Mouse (Mus musculus) midbrain, embryonic 12.5 days (tissue): ENCODE measurements at regions not wholly inside any gene's neighbourhood (a gene's known extent, or its start where the extent isn't known, plus 50 kb on each side); places are given as distances from the start of the nearest gene placed in this dataset.

Source experiments
- ATAC-seq: fragments of 200-750 bp; cut with Nextera tagmentation; 2 replicates; pipeline ENCODE4 v1.8.0; 2017; ENCODE audit warnings: low read depth, moderate TSS enrichment, moderate library complexity; ENCODE audit not compliant: low FRiP score
- H3K27ac ChIP-seq: fragments of 300-500 bp; sonication (generic); replicated peaks from 2 replicates; pipeline ENCODE4 v1.5.1; 2016; ENCODE audit warnings: mild to moderate bottlenecking
- H3K27me3 ChIP-seq: fragments of 300-500 bp; sonication (generic); 2 replicates; pipeline ENCODE4 v1.6.1; 2016; ENCODE audit warnings: mild to moderate bottlenecking
- H3K36me3 ChIP-seq: fragments of 300-500 bp; sonication (generic); 2 replicates; pipeline ENCODE4 v1.6.1; 2016
- H3K4me1 ChIP-seq: fragments of 300-500 bp; sonication (generic); 2 replicates; pipeline ENCODE4 v1.6.1; 2016
- H3K4me2 ChIP-seq: fragments of 300-500 bp; sonication (generic); replicated peaks from 2 replicates; pipeline ENCODE4 v1.6.1; 2016; ENCODE audit warnings: mild to moderate bottlenecking, moderate library complexity
- H3K4me3 ChIP-seq: fragments of 300-500 bp; sonication (generic); 2 replicates; pipeline ENCODE4 v1.5.1; 2016; ENCODE audit warnings: mild to moderate bottlenecking
- H3K9ac ChIP-seq: fragments of 300-500 bp; sonication (generic); replicated peaks from 2 replicates; pipeline ENCODE4 v1.6.1; 2016; ENCODE audit warnings: mild to moderate bottlenecking, moderate library complexity
- H3K9me3 ChIP-seq: fragments of 300-500 bp; sonication (generic); 2 replicates; pipeline ENCODE4 v1.6.1; 2016; ENCODE audit warnings: mild to moderate bottlenecking
- WGBS: fragments of 180-500 bp; shearing (Covaris S2); methylation state at CpG from one replicate; pipeline ENCODE4 v1.1.7; 2016; 5-methylcytosine and 5-hydroxymethylcytosine counted together

DNA sequence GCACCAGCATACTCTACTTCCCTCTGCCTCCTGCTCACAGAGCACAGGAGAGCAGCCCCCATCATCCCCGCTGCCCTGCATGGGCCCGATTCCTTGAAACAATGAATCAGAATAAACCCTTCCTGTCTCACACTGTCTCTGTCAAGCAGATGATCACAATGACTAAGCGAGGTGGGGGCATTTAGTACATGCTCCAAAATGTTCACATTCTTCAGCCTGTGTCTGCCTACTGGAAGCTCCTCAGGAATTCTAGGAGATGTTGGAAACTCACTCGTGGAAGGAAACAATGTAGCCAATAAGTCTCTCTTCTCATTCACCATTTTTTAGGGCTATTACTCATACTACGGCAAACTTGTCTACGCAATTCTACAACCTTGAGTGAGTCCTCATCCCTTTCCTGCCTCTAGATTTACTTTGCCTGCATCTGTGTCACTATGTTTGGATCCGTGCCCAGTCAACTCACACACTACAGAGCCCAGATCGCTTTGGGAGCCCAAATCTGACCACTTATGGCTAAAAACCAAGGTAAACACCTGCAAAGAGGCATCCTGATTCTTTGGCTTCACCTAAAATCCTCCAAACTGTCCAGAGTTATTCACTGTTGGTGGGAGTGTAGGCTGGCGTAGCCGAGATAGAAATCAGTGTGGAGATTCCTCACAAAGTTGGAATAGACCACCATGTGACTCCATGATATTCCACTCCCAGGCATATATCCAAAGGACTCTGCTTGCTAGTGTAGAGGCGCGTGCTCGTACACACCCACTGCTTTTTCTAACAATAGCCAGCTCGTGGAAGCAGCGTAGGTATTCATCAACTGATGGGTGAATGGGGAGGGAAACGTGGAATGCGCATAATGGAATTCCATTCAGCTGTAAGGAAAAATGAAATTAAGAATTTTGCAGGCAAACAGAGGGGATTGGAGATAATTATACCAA is 63.1 kb upstream of the Srrm4 start:
- 89% methylated on average over 17 of the region's 17 CpGs for WGBS
- Histone ChIP-seq H3K36me3 (no peaks in the 10 kb centered on the region), H3K4me3 (no peak overlapping the region), H3K27me3 (no peaks in the 10 kb centered on the region), H3K4me2 (no peak overlapping the region), H3K9ac (no peak overlapping the region), H3K9me3 (no peaks in the 10 kb centered on the region), H3K27ac (no peak overlapping the region), H3K4me1 (no peaks in the 10 kb centered on the region)
- ATAC-seq = no peak
